In genomic region chr6:145450628-145451403, GRCm38 (mm10) we compare ENCODE assay signal across 9 mouse cellular contexts.
DNase-seq lines count a peak whose midpoint lies in the region; ATAC-seq and TF ChIP-seq lines count a peak whose summit lies in the region.
"Had no signal": no experiment of that assay in that cellular context is flagged by ENCODE, and none has a peak within 500 bp of the region (broad histone marks: within the 10 kb centered on the region; RNA-seq: fewer than 3 reads in every experiment).

No protein-coding gene starts in this region.

- H3K27me3 ChIP-seq in stomach, embryonic 14.5 days (ENCODE audit: control insufficient read depth, insufficient read depth, low read length) = no peaks in the 10 kb centered on the region
- H3K27me3 ChIP-seq in forebrain, embryonic 15.5 days = no peaks in the 10 kb centered on the region
- no peaks in the 10 kb centered on the region for H3K27me3 ChIP-seq in thymus, adult 2 months (ENCODE audit: control insufficient read depth, insufficient read depth, low read length)

- TF ChIP-seq POLR2A in thymus, adult 2 months (IDR thresholded peaks at IDR 0.05; ENCODE audit: control insufficient read depth, extremely low read depth, insufficient read depth, low read length, poor library complexity) = no peak

- DNase-seq in ovary, adult 18-20 months (ENCODE audit: low spot score) = peak; percentile 54
- no peak for DNase-seq in ovary, postnatal 14 days (ENCODE audit: low spot score)
- peak; percentile 31 for DNase-seq in heart, adult 8-10 months (ENCODE audit: low spot score)
- DNase-seq in layer of hippocampus, adult 9-11 months = peak; percentile 48
- DNase-seq in thymus, adult 2 months = no peak

- peak; percentile 30; the same call in 1 of the 2 replicates for ATAC-seq in stomach, embryonic 14.5 days (ENCODE audit: insufficient number of reproducible peaks, insufficient read depth, low FRiP score, low read depth)
- no peak for ATAC-seq in granulocyte monocyte progenitor cell, adult 5-6 weeks (replicated peaks; ENCODE audit: poor library complexity, severe bottlenecking)
- no peak for ATAC-seq in forebrain, embryonic 15.5 days (replicated peaks)
- ATAC-seq: hindbrain, embryonic 16.5 days had no signal

- H3K4me1 ChIP-seq in stomach, embryonic 14.5 days (ENCODE audit: control insufficient read depth, insufficient read depth, low read length) = peaks cover 16% of the 10 kb centered on the region
- H3K4me1 ChIP-seq in forebrain, embryonic 15.5 days = peaks cover 8% of the 10 kb centered on the region
- no peaks in the 10 kb centered on the region for H3K4me1 ChIP-seq in thymus, adult 2 months (replicated peaks; ENCODE audit: control insufficient read depth, insufficient read depth, low read length)

- no peaks in the 10 kb centered on the region for H3K36me3 ChIP-seq in stomach, embryonic 14.5 days (ENCODE audit: control insufficient read depth, insufficient read depth, low read length)
- no peaks in the 10 kb centered on the region for H3K36me3 ChIP-seq in forebrain, embryonic 15.5 days
- no peaks in the 10 kb centered on the region for H3K36me3 ChIP-seq in thymus, adult 2 months (ENCODE audit: control insufficient read depth, insufficient read depth, low read length)

- WGBS in stomach, embryonic 14.5 days = 50% methylated on average over 15 of the region's 15 CpGs
- WGBS in forebrain, embryonic 15.5 days = 80% methylated on average over 15 of the region's 15 CpGs
- WGBS in thymus, adult 2 months = 89% methylated on average over 15 of the region's 15 CpGs

- no peak overlapping the region for H3K27ac ChIP-seq in stomach, embryonic 14.5 days (ENCODE audit: low read length)
- no peak overlapping the region for H3K27ac ChIP-seq in forebrain, embryonic 15.5 days (replicated peaks)
- no peak overlapping the region for H3K27ac ChIP-seq in thymus, adult 2 months (ENCODE audit: control insufficient read depth, insufficient read depth, low read length)

- H3K9me3 ChIP-seq in stomach, embryonic 14.5 days (ENCODE audit: control insufficient read depth, low read depth, low read length) = no peaks in the 10 kb centered on the region
- no peaks in the 10 kb centered on the region for H3K9me3 ChIP-seq in forebrain, embryonic 15.5 days

- no peak for TF ChIP-seq CTCF in thymus, adult 2 months (IDR thresholded peaks at IDR 0.05; ENCODE audit: borderline replicate concordance, control insufficient read depth, extremely low read depth, insufficient read depth, low read length, poor library complexity)

- no peak overlapping the region for H3K4me3 ChIP-seq in stomach, embryonic 14.5 days (ENCODE audit: low read depth, low read length)
- no peak overlapping the region for H3K4me3 ChIP-seq in forebrain, embryonic 15.5 days
- H3K4me3 ChIP-seq in thymus, adult 2 months (ENCODE audit: control insufficient read depth, insufficient read depth, low read length) = no peak overlapping the region

- H3K9ac ChIP-seq in stomach, embryonic 14.5 days (replicated peaks; ENCODE audit: low read depth, low read length) = no peak overlapping the region
- no peak overlapping the region for H3K9ac ChIP-seq in forebrain, embryonic 15.5 days (replicated peaks)

- 0 out of 2 replicates have a peak overlapping the region, but pooled peaks have one; percentile 10 for H3K4me2 ChIP-seq in stomach, embryonic 14.5 days (replicated peaks; ENCODE audit: low read depth, low read length)
- no peak overlapping the region for H3K4me2 ChIP-seq in forebrain, embryonic 15.5 days (replicated peaks)

Comparison
In these comparisons a context has a peak if more than half of its experiments do, and no peak if none do; other contexts are left out.
1. DNase-seq: peak in ovary, adult 18-20 months (single experiment), heart, adult 8-10 months (single experiment) and layer of hippocampus, adult 9-11 months (single experiment); none in ovary, postnatal 14 days (single experiment) and thymus, adult 2 months (single experiment).